Mouse (Mus musculus) heart, embryonic 13.5 days (tissue): Measurements from ENCODE around the gene Dlg2. TPM values are rescaled to one million over a fixed set of nuclear protein-coding genes. Genes with fewer than 3 reads are reported as not detected.

Experiments
- ATAC-seq: fragments of 200-750 bp; cut with Nextera tagmentation; 2 replicates; pipeline ENCODE4 v1.8.0; 2017; ENCODE audit warnings: moderate TSS enrichment; ENCODE audit not compliant: insufficient number of reproducible peaks, low FRiP score, low TSS enrichment; ENCODE audit errors: extremely low read depth
- H3K27ac ChIP-seq: fragments of 300-500 bp; sonication (generic); replicated peaks from 2 replicates; pipeline ENCODE4 v1.5.1; 2015; ENCODE audit warnings: moderate library complexity, mild to moderate bottlenecking, inconsistent platforms
- H3K27me3 ChIP-seq: fragments of 300-500 bp; sonication (generic); replicated peaks from 2 replicates; pipeline ENCODE4 v1.6.1; 2015; ENCODE audit warnings: mild to moderate bottlenecking, inconsistent platforms
- H3K36me3 ChIP-seq: fragments of 300-500 bp; sonication (generic); 2 replicates; pipeline ENCODE4 v1.6.1; 2015; ENCODE audit warnings: mild to moderate bottlenecking, inconsistent platforms
- H3K4me1 ChIP-seq: fragments of 300-500 bp; sonication (generic); 2 replicates; pipeline ENCODE4 v1.6.1; 2015; ENCODE audit warnings: inconsistent platforms
- H3K4me2 ChIP-seq: fragments of 300-500 bp; sonication (generic); 2 replicates; pipeline ENCODE4 v1.6.1; 2015; ENCODE audit warnings: inconsistent platforms, mild to moderate bottlenecking, moderate library complexity
- H3K4me3 ChIP-seq: fragments of 300-500 bp; sonication (generic); 2 replicates; pipeline ENCODE4 v1.5.1; 2015; ENCODE audit warnings: moderate library complexity, mild to moderate bottlenecking, inconsistent platforms
- H3K9ac ChIP-seq: fragments of 300-500 bp; sonication (generic); 2 replicates; pipeline ENCODE4 v1.6.1; 2015; ENCODE audit warnings: inconsistent platforms, mild to moderate bottlenecking, moderate library complexity
- H3K9me3 ChIP-seq: fragments of 300-500 bp; sonication (generic); 2 replicates; pipeline ENCODE4 v1.6.1; 2016; ENCODE audit warnings: inconsistent platforms
- WGBS: fragments of 180-500 bp; shearing (Covaris S2); methylation state at CpG from one replicate; pipeline ENCODE4 v1.1.7; 2015; ENCODE audit warnings: mixed read lengths; 5-methylcytosine and 5-hydroxymethylcytosine counted together
- polyA plus RNA-seq: library from polyadenylated mRNA; unstranded; fragments of >200 nt; fragmentation: Nextera tagmentation; extraction: Ambion mirVana; gene quantifications from 2 replicates; pipeline ENCODE4 v1.2.1, GENCODE M21; 2015

The Dlg2 gene
- polyA plus RNA-seq, 1 experiment from 2014 or later: 7.2 TPM

DNA sequence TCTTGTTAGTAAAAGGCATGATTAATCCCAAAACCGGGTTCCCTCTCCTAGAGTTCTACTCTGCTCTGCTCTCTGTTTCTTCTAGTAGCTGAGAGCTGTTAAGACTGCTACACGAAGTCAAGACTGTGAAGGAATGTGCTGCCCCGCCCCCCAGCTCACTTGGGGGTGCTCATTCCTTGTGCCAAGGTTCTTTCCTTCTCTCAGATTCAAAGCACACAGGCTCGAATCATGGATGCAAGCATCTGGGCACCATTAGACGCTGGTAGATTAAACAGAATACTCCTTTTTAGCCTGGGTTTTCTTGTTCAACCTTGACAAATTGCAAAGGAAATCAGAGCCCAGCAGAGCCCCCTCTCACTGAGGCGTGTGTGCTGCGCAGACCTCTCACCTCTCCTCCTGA is 1804.5 kb downstream of the Dlg2 start:
- H3K27ac ChIP-seq: no peak overlapping the region
- no peaks in the 10 kb centered on the region for H3K27me3 ChIP-seq
- H3K9me3 ChIP-seq: no peaks in the 10 kb centered on the region
- no peak overlapping the region for H3K4me3 ChIP-seq
- H3K9ac ChIP-seq: no peak overlapping the region
- H3K4me2 ChIP-seq: peak overlapping the region; percentile 14; the same call in 1 of the 2 replicates
- 25% methylated on average over 7 of the region's 7 CpGs for WGBS
- peaks cover 12% of the 10 kb centered on the region for H3K4me1 ChIP-seq
- no peak for ATAC-seq
- no peaks in the 10 kb centered on the region for H3K36me3 ChIP-seq

DNA sequence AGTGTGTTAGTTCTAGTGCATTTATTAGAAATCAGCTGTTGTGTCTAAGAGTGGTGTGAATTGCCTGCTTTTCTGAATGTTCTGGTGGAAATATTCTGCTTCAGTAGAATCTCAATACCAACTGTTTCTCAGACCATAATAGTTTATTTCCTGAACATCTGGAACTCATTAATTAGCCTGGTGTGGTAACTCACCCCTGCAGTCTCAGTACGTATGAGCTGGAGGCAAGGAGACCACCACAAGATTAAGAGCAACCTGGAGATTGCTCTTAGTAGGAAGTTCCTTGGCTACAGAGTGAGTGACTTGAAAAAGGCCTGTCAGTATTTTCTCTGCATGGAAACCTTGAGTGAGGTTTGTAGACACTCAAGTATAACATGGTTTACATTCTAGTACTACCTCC is 1810.6 kb downstream of the Dlg2 start:
- no peak overlapping the region for H3K4me3 ChIP-seq
- no peak overlapping the region for H3K9ac ChIP-seq
- H3K4me2 ChIP-seq: no peak overlapping the region
- H3K9me3 ChIP-seq: no peaks in the 10 kb centered on the region
- no peaks in the 10 kb centered on the region for H3K4me1 ChIP-seq
- H3K36me3 ChIP-seq: no peaks in the 10 kb centered on the region
- no peak overlapping the region for H3K27ac ChIP-seq
- 54% methylated on average over 1 of the region's 1 CpGs for WGBS
- no peaks in the 10 kb centered on the region for H3K27me3 ChIP-seq
- ATAC-seq: no peak

DNA sequence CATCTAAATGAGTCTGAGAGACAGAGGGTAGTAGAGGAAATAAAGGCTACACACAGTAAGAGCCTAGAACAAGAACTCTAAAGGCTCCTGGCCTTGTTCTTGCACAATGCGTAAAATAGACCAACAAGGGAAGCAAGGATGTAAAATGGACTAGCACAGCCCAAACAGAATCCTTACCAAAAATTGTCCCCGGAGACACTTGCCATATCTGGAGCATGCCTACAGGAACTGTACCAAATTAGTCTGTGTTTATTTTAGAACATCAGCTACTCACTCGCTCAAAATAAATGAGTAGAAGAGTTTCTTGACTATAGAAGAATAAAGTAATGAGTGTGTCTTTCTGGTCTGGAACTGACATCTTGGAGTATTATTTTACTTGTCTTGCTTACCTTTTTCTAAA is 1812.3 kb downstream of the Dlg2 start:
- Histone ChIP-seq H3K9me3 (no peaks in the 10 kb centered on the region), H3K9ac (no peak overlapping the region), H3K36me3 (no peaks in the 10 kb centered on the region), H3K4me3 (no peak overlapping the region), H3K27me3 (no peaks in the 10 kb centered on the region), H3K4me2 (no peak overlapping the region), H3K4me1 (no peaks in the 10 kb centered on the region), H3K27ac (no peak overlapping the region)
- ATAC-seq: no peak
- WGBS: 72% methylated on average over 3 of the region's 3 CpGs

DNA sequence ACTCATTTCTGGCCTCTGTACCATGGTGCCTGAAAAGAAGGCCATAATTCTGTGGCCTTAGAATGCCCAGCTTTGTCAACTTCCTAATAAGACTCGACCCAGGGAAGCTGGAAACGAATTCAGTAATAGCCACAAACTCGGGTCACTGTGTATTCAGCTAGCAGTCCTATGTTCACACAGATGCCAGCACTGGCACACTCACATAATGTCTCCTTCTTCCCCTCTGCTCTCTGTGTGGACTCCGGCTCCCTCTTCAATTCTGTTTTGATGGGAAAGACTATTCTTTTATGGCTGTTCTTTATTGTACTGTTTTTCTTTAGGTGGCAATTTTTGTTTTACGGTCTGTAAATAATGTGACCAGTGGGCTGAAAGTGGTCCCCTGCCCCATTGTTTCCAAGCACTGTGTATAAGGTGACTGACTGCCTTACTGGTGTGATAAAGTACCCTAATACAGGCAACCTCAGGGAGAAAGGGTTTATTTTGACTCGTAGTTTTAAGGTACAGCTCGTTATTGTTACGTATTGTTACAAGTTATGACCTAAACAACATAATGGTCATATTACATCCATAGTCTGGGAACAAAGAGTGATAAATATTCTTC is 1816.5 kb downstream of the Dlg2 start:
- WGBS: 79% methylated on average over 8 of the region's 8 CpGs
- H3K36me3 ChIP-seq: no peaks in the 10 kb centered on the region

DNA sequence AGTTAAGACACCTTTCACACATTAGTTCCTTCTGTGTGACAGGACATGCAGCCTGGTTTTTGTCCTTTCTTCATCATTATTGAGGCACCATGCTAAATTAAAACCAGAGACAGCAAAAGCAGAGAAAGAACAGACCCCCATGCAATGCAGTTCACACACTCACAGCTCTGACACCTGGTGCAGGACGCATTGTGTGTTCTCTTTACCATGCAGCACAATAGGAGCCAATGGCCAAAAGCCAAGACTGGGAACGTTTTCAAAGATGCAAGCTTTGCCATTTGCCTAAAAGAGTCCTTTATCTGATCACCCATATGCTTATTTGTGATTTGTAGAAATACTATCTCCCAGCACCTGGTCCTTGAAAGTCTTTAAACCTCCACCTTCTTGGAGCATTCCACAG is 1824.6 kb downstream of the Dlg2 start:
- Histone ChIP-seq H3K4me2 (no peak overlapping the region), H3K9ac (no peak overlapping the region), H3K9me3 (no peaks in the 10 kb centered on the region), H3K27ac (no peak overlapping the region), H3K4me3 (no peak overlapping the region), H3K36me3 (no peaks in the 10 kb centered on the region), H3K4me1 (no peaks in the 10 kb centered on the region; the same call in 1 of the 2 replicates), H3K27me3 (no peaks in the 10 kb centered on the region)
- no peak for ATAC-seq
- 32% methylated on average over 2 of the region's 2 CpGs for WGBS

More for the DNA sequence above, 1816.5 kb downstream of the Dlg2 start:
- Histone ChIP-seq H3K4me1 (no peaks in the 10 kb centered on the region), H3K4me3 (no peak overlapping the region), H3K9me3 (no peaks in the 10 kb centered on the region), H3K4me2 (no peak overlapping the region), H3K27me3 (no peaks in the 10 kb centered on the region), H3K9ac (no peak overlapping the region), H3K27ac (no peak overlapping the region)
- ATAC-seq: no peak

DNA sequence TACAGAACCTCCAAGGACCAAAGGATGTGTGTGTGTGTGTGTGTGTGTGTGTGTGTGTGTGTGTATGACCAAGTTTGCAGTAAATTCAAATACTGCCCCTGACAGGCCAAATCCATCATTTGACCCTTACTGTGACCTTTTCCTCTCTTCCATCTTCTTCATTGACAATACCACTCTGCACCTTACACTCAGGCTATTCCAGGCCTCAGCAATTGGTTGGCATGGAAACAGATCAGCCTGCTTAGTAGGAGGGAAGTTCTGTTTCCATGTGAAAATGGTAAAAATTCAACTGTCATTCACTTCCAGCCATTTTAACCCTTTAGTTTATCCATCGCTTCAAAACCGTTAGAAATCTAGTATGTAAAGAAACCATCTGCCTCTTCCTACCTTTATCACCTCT is 1831.2 kb downstream of the Dlg2 start:
- Histone ChIP-seq H3K9me3 (no peaks in the 10 kb centered on the region), H3K4me2 (no peak overlapping the region), H3K27ac (no peak overlapping the region), H3K27me3 (no peaks in the 10 kb centered on the region), H3K9ac (no peak overlapping the region), H3K4me1 (no peaks in the 10 kb centered on the region), H3K36me3 (no peaks in the 10 kb centered on the region), H3K4me3 (no peak overlapping the region)
- WGBS: 81% methylated on average over 2 of the region's 2 CpGs
- ATAC-seq: no peak

DNA sequence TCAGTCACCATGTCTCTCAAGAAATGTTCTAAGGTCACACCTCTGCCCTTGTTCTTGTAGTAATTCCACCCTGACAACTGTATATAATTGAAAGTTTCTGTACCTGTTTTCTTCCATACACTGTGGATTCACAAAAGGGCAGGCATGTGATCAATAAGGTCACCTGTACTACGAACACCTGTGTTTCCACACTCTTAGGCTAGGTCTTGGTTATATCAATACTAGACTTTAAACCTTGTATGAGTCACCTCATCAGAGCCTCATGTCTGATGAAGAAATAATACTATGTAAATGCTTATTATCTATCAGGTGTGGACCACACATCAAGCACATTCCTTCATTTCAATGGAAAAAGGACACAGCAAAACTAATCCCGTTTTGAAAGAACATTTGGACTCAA is 1831.7 kb downstream of the Dlg2 start:
- H3K4me1 ChIP-seq: no peaks in the 10 kb centered on the region
- no peaks in the 10 kb centered on the region for H3K9me3 ChIP-seq
- whole genome bisulfite sequencing: 68% methylated on average over 2 of the region's 2 CpGs
- H3K27me3 ChIP-seq: no peaks in the 10 kb centered on the region
- H3K4me2 ChIP-seq: no peak overlapping the region
- no peaks in the 10 kb centered on the region for H3K36me3 ChIP-seq
- no peak overlapping the region for H3K4me3 ChIP-seq
- H3K9ac ChIP-seq: no peak overlapping the region
- H3K27ac ChIP-seq: no peak overlapping the region
- ATAC-seq: no peak

DNA sequence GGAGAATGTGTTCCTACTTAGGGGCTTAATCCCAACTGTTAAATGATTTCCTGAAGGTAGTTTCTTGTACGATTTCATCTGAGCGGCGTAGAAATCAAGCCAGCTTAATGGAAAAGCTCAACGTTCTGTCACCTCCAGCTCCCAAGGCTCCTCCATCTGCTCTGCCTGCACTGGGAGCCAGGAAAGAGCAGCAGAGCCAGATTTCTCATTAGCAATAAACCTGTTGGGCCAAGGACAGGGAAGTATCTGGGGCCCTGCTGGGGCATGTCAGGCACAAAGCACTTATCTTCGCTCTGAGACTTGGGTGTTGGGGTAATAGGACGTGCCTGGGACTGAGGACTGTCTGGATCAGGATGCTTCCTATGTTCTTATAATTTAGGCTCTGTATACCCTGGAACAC is 1839.9 kb downstream of the Dlg2 start:
- H3K9me3 ChIP-seq: no peaks in the 10 kb centered on the region
- ATAC-seq: no peak
- 75% methylated on average over 6 of the region's 6 CpGs for WGBS
- H3K27ac ChIP-seq: 0 out of 2 replicates have a peak overlapping the region, but pooled peaks have one; percentile 29
- no peaks in the 10 kb centered on the region for H3K27me3 ChIP-seq
- no peak overlapping the region for H3K9ac ChIP-seq
- H3K36me3 ChIP-seq: no peaks in the 10 kb centered on the region
- peaks cover 7% of the 10 kb centered on the region; the same call in 1 of the 2 replicates for H3K4me1 ChIP-seq
- H3K4me3 ChIP-seq: no peak overlapping the region
- no peak overlapping the region for H3K4me2 ChIP-seq

DNA sequence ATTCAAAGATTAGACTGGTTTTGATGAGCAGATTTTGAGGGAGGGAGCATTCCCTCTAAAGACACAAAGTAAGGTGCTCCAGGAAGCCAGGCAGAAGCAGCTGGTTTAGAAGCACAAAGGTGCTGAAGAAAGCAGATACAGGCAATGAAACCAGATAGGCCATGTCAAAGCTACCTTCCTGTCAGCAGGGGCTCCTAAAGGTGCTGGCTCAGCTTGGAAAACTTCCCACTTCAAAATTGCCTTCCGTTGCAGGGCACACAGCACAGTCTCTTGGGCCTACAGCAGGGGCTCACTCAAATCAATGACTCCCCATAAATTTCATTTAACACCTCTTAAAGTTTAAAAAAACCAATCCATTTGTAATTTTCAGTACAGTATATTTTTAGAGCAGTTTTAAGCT is 1843.0 kb downstream of the Dlg2 start:
- Histone ChIP-seq H3K4me1 (peaks cover 7% of the 10 kb centered on the region; the same call in 1 of the 2 replicates), H3K36me3 (no peaks in the 10 kb centered on the region), H3K9ac (no peak overlapping the region), H3K27me3 (no peaks in the 10 kb centered on the region), H3K4me2 (no peak overlapping the region), H3K4me3 (no peak overlapping the region), H3K9me3 (no peaks in the 10 kb centered on the region), H3K27ac (no peak overlapping the region)
- WGBS: 41% methylated on average over 1 of the region's 1 CpGs
- ATAC-seq: no peak

DNA sequence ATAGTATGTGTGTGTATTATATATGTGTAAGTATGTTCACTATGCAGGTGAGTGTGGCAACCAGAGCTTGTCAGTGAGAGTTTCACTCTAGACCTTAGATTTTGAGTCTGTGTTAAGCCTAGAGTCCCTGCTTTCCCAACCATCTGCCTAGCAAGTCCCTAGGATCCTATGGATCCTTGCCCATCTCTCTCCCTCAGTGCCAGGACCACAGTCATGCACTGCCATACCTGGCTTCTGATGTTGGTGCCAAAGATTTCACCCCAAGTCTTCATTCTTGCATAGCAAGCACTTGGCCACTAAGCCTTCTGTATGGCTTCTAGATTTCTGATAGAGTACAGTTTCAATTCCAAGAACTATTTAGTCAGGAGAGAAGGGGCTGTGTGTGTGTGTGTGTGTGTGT is 1843.7 kb downstream of the Dlg2 start:
- ATAC-seq: no peak
- Histone ChIP-seq H3K4me3 (no peak overlapping the region), H3K4me1 (peaks cover 7% of the 10 kb centered on the region; the same call in 1 of the 2 replicates), H3K4me2 (no peak overlapping the region), H3K27me3 (no peaks in the 10 kb centered on the region), H3K27ac (no peak overlapping the region), H3K9ac (no peak overlapping the region), H3K36me3 (no peaks in the 10 kb centered on the region), H3K9me3 (no peaks in the 10 kb centered on the region)

DNA sequence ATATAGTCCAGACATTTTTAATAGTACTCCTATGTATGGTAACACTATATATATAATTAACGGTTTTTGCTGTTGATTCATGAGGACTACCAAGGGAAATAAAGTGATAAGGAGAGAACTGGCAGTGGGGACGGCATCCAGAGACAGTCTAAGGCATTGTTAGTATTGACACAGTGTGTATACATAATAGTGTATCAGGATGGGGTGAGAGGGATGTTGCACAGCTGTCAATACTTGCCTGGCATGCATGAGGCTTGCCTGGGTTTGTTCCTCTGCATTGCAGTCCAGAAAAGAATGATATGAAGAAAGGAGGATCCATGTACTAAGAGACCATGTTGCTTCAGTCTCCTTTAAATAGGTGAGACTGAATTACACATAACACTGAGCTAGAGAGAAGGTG is 1845.3 kb downstream of the Dlg2 start:
- Histone ChIP-seq H3K36me3 (no peaks in the 10 kb centered on the region), H3K4me3 (no peak overlapping the region), H3K9me3 (no peaks in the 10 kb centered on the region), H3K27me3 (no peaks in the 10 kb centered on the region), H3K4me1 (peaks cover 6% of the 10 kb centered on the region; the same call in 1 of the 2 replicates), H3K27ac (no peak overlapping the region), H3K4me2 (no peak overlapping the region), H3K9ac (no peak overlapping the region)
- ATAC-seq: no peak
- WGBS: 60% methylated on average over 2 of the region's 2 CpGs

DNA sequence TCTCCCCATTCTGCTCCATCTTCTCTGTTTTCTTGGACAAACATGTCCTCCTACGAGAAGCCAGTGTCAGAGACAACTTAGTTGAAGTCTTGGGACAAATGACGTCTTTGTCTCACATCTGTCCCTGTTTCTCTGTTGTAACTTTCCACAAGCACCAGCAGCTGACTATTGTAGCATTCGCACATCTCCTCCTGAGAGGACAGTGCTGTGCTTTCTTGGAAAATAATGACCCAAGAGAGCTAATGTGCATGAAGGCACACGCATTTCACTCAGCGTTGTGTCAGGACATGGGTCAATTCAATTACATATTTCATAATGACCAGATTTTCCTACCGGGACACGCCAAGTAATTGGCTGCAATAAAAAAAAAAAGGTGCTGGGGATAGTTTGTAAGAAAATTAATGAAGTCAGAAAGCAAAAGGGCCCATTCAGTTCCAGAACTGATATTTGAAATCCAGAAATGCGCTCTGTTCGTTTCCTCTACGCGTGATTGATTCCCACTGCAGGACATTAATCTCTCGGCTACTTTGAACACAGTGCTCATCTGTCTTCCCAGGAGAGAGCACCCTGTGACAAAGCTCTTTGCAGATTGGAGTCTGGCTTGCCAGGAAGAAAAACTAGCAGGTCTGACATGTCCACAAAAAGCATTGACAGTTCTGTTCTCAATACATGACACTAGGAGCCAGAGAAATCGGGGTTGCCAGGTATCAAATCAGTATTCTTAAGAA is 1846.0 kb downstream of the Dlg2 start:
- H3K27ac ChIP-seq: no peak overlapping the region
- WGBS: 79% methylated on average over 13 of the region's 13 CpGs
- ATAC-seq: no peak

More for the DNA sequence above, 1846.0 kb downstream of the Dlg2 start:
- Histone ChIP-seq H3K9ac (no peak overlapping the region), H3K4me1 (peaks cover 3% of the 10 kb centered on the region; the same call in 1 of the 2 replicates), H3K4me3 (no peak overlapping the region), H3K4me2 (no peak overlapping the region), H3K36me3 (no peaks in the 10 kb centered on the region), H3K27me3 (no peaks in the 10 kb centered on the region), H3K9me3 (no peaks in the 10 kb centered on the region)
